Mouse (Mus musculus) liver, embryonic 12.5 days (tissue): ENCODE results near the gene Slc37a1. TPM values are rescaled to one million over a fixed set of nuclear protein-coding genes. Genes with fewer than 3 reads are reported as not detected.

Experiments used
- ATAC-seq: fragments of 200-750 bp; cut with Nextera tagmentation; 2 replicates; pipeline ENCODE4 v1.8.0; 2017; ENCODE audit warnings: moderate number of reproducible peaks, mild to moderate bottlenecking, moderate library complexity
- H3K27ac ChIP-seq: fragments of 300-500 bp; sonication (generic); 2 replicates; pipeline ENCODE4 v1.5.1; 2016; ENCODE audit warnings: mild to moderate bottlenecking
- H3K27me3 ChIP-seq: fragments of 300-500 bp; sonication (generic); replicated peaks from 2 replicates; pipeline ENCODE4 v1.6.1; 2016; ENCODE audit warnings: mild to moderate bottlenecking, moderate library complexity
- H3K36me3 ChIP-seq: fragments of 300-500 bp; sonication (generic); 2 replicates; pipeline ENCODE4 v1.6.1; 2016; ENCODE audit warnings: mild to moderate bottlenecking, moderate library complexity
- H3K4me1 ChIP-seq: fragments of 300-500 bp; sonication (generic); 2 replicates; pipeline ENCODE4 v1.6.1; 2016
- H3K4me2 ChIP-seq: fragments of 300-500 bp; sonication (generic); 2 replicates; pipeline ENCODE4 v1.6.1; 2016; ENCODE audit warnings: mild to moderate bottlenecking, moderate library complexity
- H3K4me3 ChIP-seq: fragments of 300-500 bp; sonication (generic); 2 replicates; pipeline ENCODE4 v1.5.1; 2016; ENCODE audit warnings: mild to moderate bottlenecking, moderate library complexity
- H3K9ac ChIP-seq: fragments of 300-500 bp; sonication (generic); 2 replicates; pipeline ENCODE4 v1.6.1; 2016; ENCODE audit warnings: mild to moderate bottlenecking, moderate library complexity
- H3K9me3 ChIP-seq: fragments of 300-500 bp; sonication (generic); replicated peaks from 2 replicates; pipeline ENCODE4 v1.6.1; 2016; ENCODE audit warnings: mild to moderate bottlenecking, moderate library complexity
- WGBS: fragments of 180-500 bp; shearing (Covaris S2); methylation state at CpG from one replicate; pipeline ENCODE4 v1.1.7; 2016; ENCODE audit not compliant: insufficient replicate concordance; 5-methylcytosine and 5-hydroxymethylcytosine counted together
- polyA plus RNA-seq: library from polyadenylated mRNA; unstranded; fragments of >200 nt; fragmentation: Nextera tagmentation; extraction: Ambion mirVana; gene quantifications from 2 replicates; pipeline ENCODE4 v1.2.1, GENCODE M21; 2016

Slc37a1 gene
- polyA plus RNA-seq, 1 experiment from 2014 or later = 5.4 TPM

- WGBS = 44% methylated on average over 4 of the region's 4 CpGs
- no peak overlapping the region for H3K27ac ChIP-seq
- no peak overlapping the region for H3K9ac ChIP-seq
- peaks cover 8% of the 10 kb centered on the region; the same call in 1 of the 2 replicates for H3K4me1 ChIP-seq
- H3K4me3 ChIP-seq = no peak overlapping the region
- H3K27me3 ChIP-seq = no peaks in the 10 kb centered on the region
- no peaks in the 10 kb centered on the region for H3K9me3 ChIP-seq
- no peak for ATAC-seq
- no peak overlapping the region for H3K4me2 ChIP-seq
- no peaks in the 10 kb centered on the region for H3K36me3 ChIP-seq
Observed at GRCm38 (mm10) chr17:31259825-31260224, 26.8 kb upstream of the Slc37a1 start.

GRCm38 (mm10) chr17:31260430-31260829 is 26.2 kb upstream of the Slc37a1 start:
- Histone ChIP-seq H3K4me2 (no peak overlapping the region), H3K4me3 (no peak overlapping the region), H3K27me3 (no peaks in the 10 kb centered on the region; the same call in 1 of the 2 replicates), H3K27ac (no peak overlapping the region), H3K9me3 (no peaks in the 10 kb centered on the region), H3K9ac (no peak overlapping the region), H3K4me1 (peaks cover 11% of the 10 kb centered on the region; the same call in 1 of the 2 replicates), H3K36me3 (no peaks in the 10 kb centered on the region)
- 75% methylated on average over 7 of the region's 7 CpGs for WGBS
- no peak for ATAC-seq

GRCm38 (mm10) chr17:31261352-31261751 is 25.2 kb upstream of the Slc37a1 start:
- no peak; the same call in 1 of the 2 replicates for ATAC-seq
- H3K36me3 ChIP-seq = no peaks in the 10 kb centered on the region
- H3K9ac ChIP-seq = no peak overlapping the region
- H3K4me1 ChIP-seq = peaks cover 11% of the 10 kb centered on the region; the same call in 1 of the 2 replicates
- H3K27me3 ChIP-seq = no peaks in the 10 kb centered on the region; the same call in 1 of the 2 replicates
- H3K4me3 ChIP-seq = no peak overlapping the region
- H3K4me2 ChIP-seq = no peak overlapping the region
- H3K9me3 ChIP-seq = no peaks in the 10 kb centered on the region
- WGBS = 67% methylated on average over 6 of the region's 6 CpGs
- H3K27ac ChIP-seq = no peak overlapping the region

GRCm38 (mm10) chr17:31262715-31263114 is 23.9 kb upstream of the Slc37a1 start:
- H3K9ac ChIP-seq = no peak overlapping the region
- no peaks in the 10 kb centered on the region for H3K36me3 ChIP-seq
- H3K4me3 ChIP-seq = no peak overlapping the region
- peaks cover 11% of the 10 kb centered on the region; the same call in 1 of the 2 replicates for H3K4me1 ChIP-seq
- H3K4me2 ChIP-seq = no peak overlapping the region
- 66% methylated on average over 5 of the region's 5 CpGs for WGBS
- no peaks in the 10 kb centered on the region; the same call in 1 of the 2 replicates for H3K27me3 ChIP-seq
- H3K9me3 ChIP-seq = no peaks in the 10 kb centered on the region
- no peak for ATAC-seq
- no peak overlapping the region for H3K27ac ChIP-seq

GRCm38 (mm10) chr17:31263770-31264169 is 22.8 kb upstream of the Slc37a1 start:
- WGBS = 71% methylated on average over 5 of the region's 5 CpGs
- H3K4me3 ChIP-seq = no peak overlapping the region

GRCm38 (mm10) chr17:31264372-31264771 is 22.2 kb upstream of the Slc37a1 start:
- H3K36me3 ChIP-seq = no peaks in the 10 kb centered on the region
- no peaks in the 10 kb centered on the region for H3K9me3 ChIP-seq
- H3K27me3 ChIP-seq = no peaks in the 10 kb centered on the region; the same call in 1 of the 2 replicates
- 55% methylated on average over 6 of the region's 6 CpGs for WGBS
- no peak overlapping the region for H3K4me2 ChIP-seq
- H3K4me1 ChIP-seq = peaks cover 11% of the 10 kb centered on the region; the same call in 1 of the 2 replicates
- no peak for ATAC-seq
- H3K9ac ChIP-seq = no peak overlapping the region
- no peak overlapping the region for H3K27ac ChIP-seq
- no peak overlapping the region for H3K4me3 ChIP-seq

More at GRCm38 (mm10) chr17:31263770-31264169, 22.8 kb upstream of the Slc37a1 start:
- Histone ChIP-seq H3K4me1 (peaks cover 11% of the 10 kb centered on the region; the same call in 1 of the 2 replicates), H3K9ac (no peak overlapping the region), H3K4me2 (no peak overlapping the region), H3K27me3 (no peaks in the 10 kb centered on the region; the same call in 1 of the 2 replicates), H3K9me3 (no peaks in the 10 kb centered on the region), H3K27ac (no peak overlapping the region), H3K36me3 (no peaks in the 10 kb centered on the region)
- no peak for ATAC-seq

- H3K36me3 ChIP-seq = no peaks in the 10 kb centered on the region
- no peak for ATAC-seq
- peaks cover 11% of the 10 kb centered on the region; the same call in 1 of the 2 replicates for H3K4me1 ChIP-seq
- no peak overlapping the region for H3K9ac ChIP-seq
- no peak overlapping the region for H3K4me3 ChIP-seq
- no peaks in the 10 kb centered on the region; the same call in 1 of the 2 replicates for H3K27me3 ChIP-seq
- no peaks in the 10 kb centered on the region for H3K9me3 ChIP-seq
- 24% methylated on average over 3 of the region's 3 CpGs for WGBS
- no peak overlapping the region for H3K4me2 ChIP-seq
- H3K27ac ChIP-seq = no peak overlapping the region
Observed at GRCm38 (mm10) chr17:31265171-31265572, 21.4 kb upstream of the Slc37a1 start.

- H3K27ac ChIP-seq = no peak overlapping the region
- H3K4me2 ChIP-seq = no peak overlapping the region
- H3K27me3 ChIP-seq = no peaks in the 10 kb centered on the region; the same call in 1 of the 2 replicates
- no peak overlapping the region for H3K4me3 ChIP-seq
- peaks cover 9% of the 10 kb centered on the region; the same call in 1 of the 2 replicates for H3K4me1 ChIP-seq
- H3K9ac ChIP-seq = no peak overlapping the region
- no peaks in the 10 kb centered on the region for H3K9me3 ChIP-seq
- 83% methylated on average over 9 of the region's 9 CpGs for WGBS
- no peaks in the 10 kb centered on the region for H3K36me3 ChIP-seq
- ATAC-seq = no peak
Observed at GRCm38 (mm10) chr17:31265831-31266230, 20.8 kb upstream of the Slc37a1 start.

- H3K27ac ChIP-seq = no peak overlapping the region
- no peaks in the 10 kb centered on the region for H3K9me3 ChIP-seq
- H3K36me3 ChIP-seq = no peaks in the 10 kb centered on the region
- no peak overlapping the region for H3K9ac ChIP-seq
- 69% methylated on average over 7 of the region's 7 CpGs for WGBS
- H3K4me3 ChIP-seq = no peak overlapping the region
- H3K4me2 ChIP-seq = no peak overlapping the region
- H3K27me3 ChIP-seq = no peaks in the 10 kb centered on the region; the same call in 1 of the 2 replicates
- H3K4me1 ChIP-seq = peaks cover 10% of the 10 kb centered on the region; the same call in 1 of the 2 replicates
- ATAC-seq = no peak
Observed at GRCm38 (mm10) chr17:31266321-31266950, 20.2 kb upstream of the Slc37a1 start.

GRCm38 (mm10) chr17:31267138-31267537 is 19.5 kb upstream of the Slc37a1 start:
- ATAC-seq = no peak
- 61% methylated on average over 4 of the region's 4 CpGs for WGBS
- no peaks in the 10 kb centered on the region for H3K36me3 ChIP-seq
- H3K9me3 ChIP-seq = no peaks in the 10 kb centered on the region
- no peak overlapping the region for H3K4me3 ChIP-seq
- peaks cover 10% of the 10 kb centered on the region; the same call in 1 of the 2 replicates for H3K4me1 ChIP-seq
- no peaks in the 10 kb centered on the region; the same call in 1 of the 2 replicates for H3K27me3 ChIP-seq
- H3K9ac ChIP-seq = no peak overlapping the region
- H3K4me2 ChIP-seq = no peak overlapping the region
- no peak overlapping the region for H3K27ac ChIP-seq

- no peak overlapping the region for H3K4me3 ChIP-seq
- no peak overlapping the region for H3K9ac ChIP-seq
- no peak overlapping the region for H3K4me2 ChIP-seq
- no peak overlapping the region for H3K27ac ChIP-seq
- H3K36me3 ChIP-seq = no peaks in the 10 kb centered on the region
- 72% methylated on average over 6 of the region's 6 CpGs for WGBS
- ATAC-seq = no peak
- no peaks in the 10 kb centered on the region for H3K9me3 ChIP-seq
- H3K27me3 ChIP-seq = no peaks in the 10 kb centered on the region; the same call in 1 of the 2 replicates
- peaks cover 10% of the 10 kb centered on the region; the same call in 1 of the 2 replicates for H3K4me1 ChIP-seq
Observed at GRCm38 (mm10) chr17:31267603-31268002, 19.0 kb upstream of the Slc37a1 start.

- Histone ChIP-seq H3K27ac (no peak overlapping the region), H3K27me3 (no peaks in the 10 kb centered on the region; the same call in 1 of the 2 replicates), H3K9me3 (no peaks in the 10 kb centered on the region), H3K4me3 (no peak overlapping the region), H3K9ac (no peak overlapping the region), H3K4me2 (no peak overlapping the region), H3K36me3 (no peaks in the 10 kb centered on the region), H3K4me1 (peaks cover 10% of the 10 kb centered on the region; the same call in 1 of the 2 replicates)
- ATAC-seq = no peak
- WGBS = 67% methylated on average over 1 of the region's 1 CpGs
Observed at GRCm38 (mm10) chr17:31268016-31268415, 18.6 kb upstream of the Slc37a1 start.
